Mouse (Mus musculus) liver, embryonic 14.5 days (tissue): Measurements from ENCODE around the gene Gm29776.

ENCODE experiments used
- CTCF ChIP-seq: IDR thresholded peaks from 2 replicates; pipeline ENCODE4 v1.5.1; 2016; ENCODE audit warnings: antibody characterized with exemption, low read depth, control low read depth
- EP300 ChIP-seq: IDR thresholded peaks from 2 replicates; pipeline ENCODE4 v1.6.1; 2016; ENCODE audit warnings: antibody characterized with exemption, low read depth

DNA sequence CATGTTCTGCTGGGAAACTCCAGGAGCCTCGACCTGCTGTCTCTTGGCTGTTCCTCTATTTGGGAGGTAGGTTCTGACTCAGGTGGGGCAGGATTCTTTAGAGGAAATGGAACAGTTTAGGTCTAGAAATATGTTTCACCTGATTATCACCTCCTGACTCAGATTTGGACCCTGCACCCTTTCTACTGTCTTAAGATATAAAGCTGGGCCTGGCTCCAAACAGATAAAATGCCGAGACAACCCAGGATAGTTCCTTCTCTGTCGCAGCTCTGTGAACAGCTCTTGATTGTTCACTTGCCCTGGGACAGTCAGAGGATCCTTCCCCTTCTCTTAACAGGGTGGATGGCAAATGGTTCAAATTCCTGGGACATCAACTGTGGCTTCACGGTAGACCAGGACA is 36.6 kb upstream of the Gm29776 start:
- TF ChIP-seq CTCF (no peak), EP300 (no peak)
